Mouse (Mus musculus) MEL (cell line): Measurements from ENCODE around the gene Mical3. TPM values are rescaled to one million over a fixed set of nuclear protein-coding genes. Genes with fewer than 3 reads are reported as not detected.

ENCODE experiments used
- DNase-seq: peaks from one replicate; pipeline ENCODE4 v3.0.0; 2011; ENCODE audit warnings: low read depth, low spot score
- H3K27ac ChIP-seq: 2 replicates; pipeline ENCODE4 v1.5.1; 2012; ENCODE audit warnings: low read depth, mild to moderate bottlenecking, control low read depth, low read length, moderate library complexity; ENCODE audit not compliant: control insufficient read depth
- H3K27me3 ChIP-seq, 2 experiments: fragments of 150-350 bp in 1 of 2; sonication (generic) in 1 of 2; 2 replicates each; pipeline ENCODE4 v1.6.1; 2012; ENCODE audit warnings: low read length in 2 of 2, mild to moderate bottlenecking in 2 of 2, improper control_type of control experiment in 1 of 2, moderate library complexity in 1 of 2; ENCODE audit not compliant: insufficient read depth in 2 of 2, control insufficient read depth in 1 of 2
- H3K36me3 ChIP-seq, 2 experiments: 2 replicates each; pipeline ENCODE4 v1.6.1; 2012 to 2014; ENCODE audit warnings: low read length in 2 of 2, improper control_type of control experiment in 1 of 2, inconsistent platforms in 1 of 2, mild to moderate bottlenecking in 1 of 2; ENCODE audit not compliant: insufficient read depth in 2 of 2, control insufficient read depth in 1 of 2
- H3K4me1 ChIP-seq, 2 experiments: fragments of 150-350 bp in 1 of 2; sonication (generic) in 1 of 2; 2 replicates each; pipeline ENCODE4 v1.6.1; 2012; ENCODE audit warnings: low read length in 2 of 2, improper control_type of control experiment in 1 of 2, mild to moderate bottlenecking in 1 of 2; ENCODE audit not compliant: insufficient read depth in 2 of 2, control insufficient read depth in 1 of 2
- H3K4me3 ChIP-seq, 2 experiments: fragments of 150-350 bp in 1 of 2; sonication (generic) in 1 of 2; 2 replicates each; pipeline ENCODE4 v1.5.1; 2012; ENCODE audit warnings: low read depth in 2 of 2, low read length in 2 of 2, mild to moderate bottlenecking in 2 of 2, moderate library complexity in 2 of 2, control low read depth in 1 of 2, improper control_type of control experiment in 1 of 2; ENCODE audit not compliant: control insufficient read depth in 1 of 2, insufficient read depth in 1 of 2
- H3K79me2 ChIP-seq: 2 replicates; pipeline ENCODE4 v1.6.1; 2012; ENCODE audit warnings: mild to moderate bottlenecking, low read length, moderate library complexity; ENCODE audit not compliant: control insufficient read depth, poor library complexity, insufficient read depth
- H3K9ac ChIP-seq: 2 replicates; pipeline ENCODE4 v1.6.1; 2012; ENCODE audit warnings: low read depth, mild to moderate bottlenecking, control low read depth, low read length, moderate library complexity; ENCODE audit not compliant: control insufficient read depth, poor library complexity, severe bottlenecking
- H3K9me3 ChIP-seq: fragments of 150-350 bp; sonication (generic); replicated peaks from 2 replicates; pipeline ENCODE4 v1.6.1; 2012; ENCODE audit warnings: mild to moderate bottlenecking, low read length, improper control_type of control experiment, moderate library complexity; ENCODE audit not compliant: insufficient read depth
- CHD1 ChIP-seq: IDR thresholded peaks from 2 replicates; pipeline ENCODE4 v1.6.1; 2012; ENCODE audit warnings: low read depth, mild to moderate bottlenecking, inconsistent platforms, low read length, improper control_type of control experiment
- E2F4 ChIP-seq: IDR thresholded peaks from 2 replicates; pipeline ENCODE4 v1.6.1; 2011; ENCODE audit warnings: low read depth, low read length, improper control_type of control experiment, borderline replicate concordance
- ETS1 ChIP-seq: IDR thresholded peaks from 2 replicates; pipeline ENCODE4 v1.6.1; 2012; ENCODE audit warnings: low read depth, mild to moderate bottlenecking, inconsistent platforms, low read length, improper control_type of control experiment, moderate library complexity
- GATA1 ChIP-seq: IDR thresholded peaks from 2 replicates; pipeline ENCODE4 v1.6.1; 2011; ENCODE audit warnings: low read depth, low read length, improper control_type of control experiment
- JUND ChIP-seq: IDR thresholded peaks from 2 replicates; pipeline ENCODE4 v1.6.1; 2011; ENCODE audit warnings: low read depth, mild to moderate bottlenecking, improper control_type of control experiment, low read length
- MAFK ChIP-seq: IDR thresholded peaks from 2 replicates; pipeline ENCODE4 v1.6.1; 2011; ENCODE audit warnings: low read depth, mild to moderate bottlenecking, low read length, improper control_type of control experiment, borderline replicate concordance
- MAZ ChIP-seq: IDR thresholded peaks from 2 replicates; pipeline ENCODE4 v1.6.1; 2012; ENCODE audit warnings: low read depth, mild to moderate bottlenecking, inconsistent platforms, low read length, improper control_type of control experiment
- MEF2A ChIP-seq: IDR thresholded peaks from 2 replicates; pipeline ENCODE4 v1.6.1; 2014; ENCODE audit warnings: low read depth, mild to moderate bottlenecking, inconsistent platforms, low read length, improper control_type of control experiment; ENCODE audit not compliant: poor library complexity, insufficient replicate concordance, severe bottlenecking; ENCODE audit errors: extremely low read depth
- MYB ChIP-seq: IDR thresholded peaks from 2 replicates; pipeline ENCODE4 v1.6.1; 2011; ENCODE audit warnings: mild to moderate bottlenecking, low read depth, low read length, improper control_type of control experiment
- NELFE ChIP-seq: IDR thresholded peaks from 2 replicates; pipeline ENCODE4 v1.6.1; 2011; ENCODE audit warnings: low read depth, low read length, improper control_type of control experiment
- POLR2A ChIP-seq, 2 experiments: IDR thresholded peaks; 2 replicates each; pipeline ENCODE4 v1.6.1; 2011 to 2012; ENCODE audit warnings: low read length in 2 of 2, mild to moderate bottlenecking in 2 of 2, control low read depth in 1 of 2, improper control_type of control experiment in 1 of 2, low read depth in 1 of 2, moderate library complexity in 1 of 2; ENCODE audit not compliant: control insufficient read depth in 1 of 2, insufficient read depth in 1 of 2, poor library complexity in 1 of 2
- POLR2AphosphoS2 ChIP-seq: IDR thresholded peaks from 2 replicates; pipeline ENCODE4 v1.6.1; 2011; ENCODE audit warnings: low read length, improper control_type of control experiment
- POLR2AphosphoS5 ChIP-seq: IDR thresholded peaks from 2 replicates; pipeline ENCODE4 v1.6.1; 2012; ENCODE audit warnings: low read depth, borderline replicate concordance, mild to moderate bottlenecking, inconsistent platforms, low read length, moderate library complexity, mixed read lengths
- SIN3A ChIP-seq: IDR thresholded peaks from 2 replicates; pipeline ENCODE4 v1.6.1; 2012; ENCODE audit warnings: low read length, improper control_type of control experiment, inconsistent platforms
- TBP ChIP-seq: IDR thresholded peaks from 2 replicates; pipeline ENCODE4 v1.8.0; 2011; ENCODE audit warnings: low read depth, low read length, improper control_type of control experiment
- USF1 ChIP-seq: IDR thresholded peaks from 2 replicates; pipeline ENCODE4 v1.6.1; 2014; ENCODE audit warnings: low read depth, mild to moderate bottlenecking, inconsistent platforms, low read length, improper control_type of control experiment, moderate library complexity
- ZNF384 ChIP-seq: IDR thresholded peaks from 2 replicates; pipeline ENCODE4 v1.6.1; 2012; ENCODE audit warnings: low read depth, mild to moderate bottlenecking, inconsistent platforms, low read length, improper control_type of control experiment
- polyA plus RNA-seq, 2 experiments: library from polyadenylated mRNA; stranded (reverse) in 1 of 2; unstranded in 1 of 2; fragments of >175 nt in 1 of 2; fragments of >200 nt in 1 of 2; gene quantifications; 2 replicates each; pipeline versions ENCODE4 v1.2.1 to v1.2.4; 2012; ENCODE audit warnings: low replicate concordance in 2 of 2, low read depth in 1 of 2; ENCODE audit not compliant: insufficient read length in 2 of 2, insufficient read depth in 1 of 2, missing spikeins in 1 of 2
- total RNA-seq: library from RNA; depleted of rRNA; stranded (reverse); fragments of 300-350 nt; gene quantifications from 2 replicates; pipeline ENCODE4 v1.2.3, GENCODE M21; 2012

Mical3 gene
- total and polyA plus RNA-seq, 3 experiments: 19.8 to 125 (median 31.4) TPM

DNA sequence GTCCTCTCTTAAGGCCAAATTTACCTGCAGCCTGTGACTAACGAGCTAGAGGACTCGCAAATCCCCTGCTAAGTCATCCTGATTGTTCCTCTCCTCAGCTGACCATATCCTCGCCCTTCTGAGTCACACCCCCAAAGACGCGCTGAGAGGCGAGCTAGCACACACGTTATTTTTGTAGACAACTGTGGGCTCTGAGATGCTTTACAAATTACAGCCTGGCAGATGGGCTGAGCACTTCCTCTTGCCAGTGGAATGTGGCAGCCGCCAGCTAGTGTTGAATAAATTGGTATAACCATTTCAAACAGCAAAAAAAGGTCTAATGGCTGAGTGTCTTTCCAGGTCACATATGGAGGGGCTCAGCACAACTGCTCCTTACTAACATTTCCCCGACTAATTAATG is 91.5 kb downstream of the Mical3 start:
- TF ChIP-seq NELFE (no peak), E2F4 (no peak), MEF2A (no peak), POLR2AphosphoS2 (no peak), MYB (no peak), ETS1 (no peak), SIN3A (no peak), CHD1 (no peak)
- TF ChIP-seq, all 39 proteins: peak for 0
- Histone ChIP-seq H3K79me2 (0 out of 2 replicates have a peak, but pooled peaks cover 1% of the 10 kb centered on the region), H3K9ac (no peak overlapping the region), H3K27me3 (no peaks in the 10 kb centered on the region), H3K4me3 (no peak overlapping the region), H3K9me3 (no peaks in the 10 kb centered on the region), H3K36me3 (peaks cover 0 to 12% of the 10 kb centered on the region in 2 experiments; a peak in 2 of 4 replicates), H3K27ac (no peak overlapping the region), H3K4me1 (no peaks in the 10 kb centered on the region)
- no peak for DNase-seq

DNA sequence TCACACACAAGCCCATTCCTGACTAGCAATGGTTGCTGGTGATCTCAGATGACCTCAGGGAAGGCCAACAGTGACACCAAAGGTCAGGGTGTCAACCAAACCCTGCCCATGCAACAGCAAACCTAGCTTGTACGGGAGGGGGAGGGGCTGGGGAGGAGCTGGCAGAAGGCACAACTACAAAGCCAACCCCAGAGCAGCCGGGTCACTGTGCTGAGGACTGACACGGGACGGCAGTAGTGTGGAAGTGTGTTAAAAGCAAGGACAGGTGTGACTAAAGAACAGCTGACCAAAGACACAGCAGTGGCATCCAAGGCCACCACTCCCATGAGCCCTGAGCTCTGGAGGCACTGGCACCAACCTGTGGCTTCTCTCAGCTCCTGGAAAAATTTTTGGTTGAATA is 93.7 kb downstream of the Mical3 start:
- no peak for DNase-seq
- Histone ChIP-seq H3K9ac (no peak overlapping the region), H3K4me3 (no peak overlapping the region), H3K36me3 (peaks cover 0 to 17% of the 10 kb centered on the region in 2 experiments; a peak in 2 of 4 replicates), H3K27ac (no peak overlapping the region), H3K4me1 (no peaks in the 10 kb centered on the region), H3K27me3 (no peaks in the 10 kb centered on the region), H3K79me2 (no peaks in the 10 kb centered on the region), H3K9me3 (no peaks in the 10 kb centered on the region)
- TF ChIP-seq USF1 (no peak), MAZ (no peak), TBP (no peak), CHD1 (no peak), POLR2AphosphoS5 (no peak), MAFK (no peak), JUND (no peak), ZNF384 (no peak)

DNA sequence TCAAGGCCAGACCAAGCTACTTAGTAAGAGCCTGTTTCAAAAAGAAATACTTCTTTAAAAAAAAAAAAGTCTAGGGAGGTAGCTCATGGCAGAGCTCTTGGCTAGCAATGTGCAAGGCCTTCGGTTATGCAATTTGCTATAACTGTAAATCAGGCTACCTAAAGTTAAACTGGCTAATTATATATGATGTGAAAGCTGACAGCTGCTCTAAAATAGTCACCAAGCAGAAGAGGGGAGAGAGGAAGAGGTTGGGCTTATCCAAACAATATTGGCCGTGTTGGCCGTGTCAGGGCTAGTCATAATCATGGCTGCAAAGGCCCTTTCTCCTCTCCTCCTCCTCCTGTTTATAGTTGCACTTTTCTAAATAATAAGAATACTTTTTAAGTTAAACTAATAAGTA is 94.9 kb downstream of the Mical3 start:
- no peak overlapping the region for H3K9ac ChIP-seq
- no peaks in the 10 kb centered on the region for H3K4me1 ChIP-seq
- H3K27ac ChIP-seq: no peak overlapping the region
- H3K79me2 ChIP-seq: no peaks in the 10 kb centered on the region
- no peaks in the 10 kb centered on the region for H3K27me3 ChIP-seq
- TF ChIP-seq POLR2A (IDR thresholded peaks at IDR 0.05; ENCODE audit: control insufficient read depth in 1 of 2, insufficient read depth in 1 of 2, low read depth in 1 of 2, low read length in 2 of 2, poor library complexity in 1 of 2): no peak
- no peak for TF ChIP-seq GATA1
- no peak for DNase-seq
- peaks cover 0 to 22% of the 10 kb centered on the region in 2 experiments; a peak in 2 of 4 replicates for H3K36me3 ChIP-seq
- no peaks in the 10 kb centered on the region for H3K9me3 ChIP-seq
- H3K4me3 ChIP-seq: no peak overlapping the region
